Mouse (Mus musculus) CH12.LX (cell line): Measurements from ENCODE around the gene Phlda1. TPM values are rescaled to one million over a fixed set of nuclear protein-coding genes. Genes with fewer than 3 reads are reported as not detected.

ENCODE experiments used
- DNase-seq: peaks from one replicate; pipeline ENCODE4 v3.0.0-alpha.2; 2013; ENCODE audit errors: extremely low read depth
- H3K27ac ChIP-seq: 2 replicates; pipeline ENCODE4 v1.5.1; 2012; ENCODE audit warnings: low read depth, mild to moderate bottlenecking, control low read depth, moderate library complexity; ENCODE audit not compliant: insufficient read depth
- H3K27me3 ChIP-seq: replicated peaks from 2 replicates; pipeline ENCODE3; 2012; ENCODE audit warnings: inconsistent platforms
- H3K36me3 ChIP-seq, 2 experiments: replicated peaks in 1 of 2; 2 replicates each; pipeline versions ENCODE3 to v1.6.1; 2012; ENCODE audit warnings: inconsistent platforms in 1 of 2, low read length in 1 of 2, mild to moderate bottlenecking in 1 of 2, mixed read lengths in 1 of 2, moderate library complexity in 1 of 2; ENCODE audit not compliant: control insufficient read depth in 1 of 2, insufficient read depth in 1 of 2
- H3K4me1 ChIP-seq, 2 experiments: 2 replicates each; pipeline ENCODE4 v1.6.1; 2012; ENCODE audit warnings: inconsistent platforms in 1 of 2, moderate library complexity in 1 of 2; ENCODE audit not compliant: insufficient read depth in 2 of 2, control insufficient read depth in 1 of 2
- H3K4me2 ChIP-seq: 2 replicates; pipeline ENCODE4 v1.6.1; 2012; ENCODE audit warnings: low read depth, mild to moderate bottlenecking, control low read depth; ENCODE audit not compliant: poor library complexity, insufficient read depth, severe bottlenecking
- H3K4me3 ChIP-seq, 3 experiments: fragments of 150-350 bp in 1 of 3; sonication (generic) in 1 of 3; replicated peaks in 1 of 3; 2 replicates each; pipeline versions ENCODE3 to v1.5.1; 2011 to 2012; ENCODE audit warnings: low read depth in 2 of 3, low read length in 2 of 3, mild to moderate bottlenecking in 2 of 3, moderate library complexity in 2 of 3, control low read depth in 1 of 3, improper control_type of control experiment in 1 of 3, inconsistent platforms in 1 of 3, mixed read lengths in 1 of 3; ENCODE audit not compliant: poor library complexity in 1 of 3
- H3K79me2 ChIP-seq: replicated peaks from 2 replicates; pipeline ENCODE4 v1.6.1; 2012; ENCODE audit warnings: mild to moderate bottlenecking, moderate library complexity; ENCODE audit not compliant: control insufficient read depth, poor library complexity, insufficient read depth, severe bottlenecking; ENCODE audit errors: extremely low read depth
- H3K9ac ChIP-seq: 2 replicates; pipeline ENCODE4 v1.6.1; 2012; ENCODE audit warnings: low read depth, mild to moderate bottlenecking, control low read depth, moderate library complexity; ENCODE audit not compliant: insufficient read depth
- H3K9me3 ChIP-seq: replicated peaks from 2 replicates; pipeline ENCODE3; 2012; ENCODE audit warnings: low read length, inconsistent platforms, mixed read lengths
- E2F4 ChIP-seq: IDR thresholded peaks from 2 replicates; pipeline ENCODE4 v1.6.1; 2011; ENCODE audit warnings: low read depth, low read length, improper control_type of control experiment; ENCODE audit not compliant: insufficient replicate concordance
- EP300 ChIP-seq: IDR thresholded peaks from 2 replicates; pipeline ENCODE4 v1.6.1; 2011; ENCODE audit warnings: low read length, improper control_type of control experiment
- ETS1 ChIP-seq: conservative IDR thresholded peaks from 2 replicates; pipeline ENCODE4 v1.6.1; 2012; ENCODE audit warnings: low read depth, mild to moderate bottlenecking, inconsistent platforms, low read length, improper control_type of control experiment, moderate library complexity
- IRF4 ChIP-seq: IDR thresholded peaks from 2 replicates; pipeline ENCODE4 v1.6.1; 2014; ENCODE audit warnings: low read depth, mild to moderate bottlenecking, inconsistent platforms, low read length, improper control_type of control experiment
- JUN ChIP-seq: IDR thresholded peaks from 2 replicates; pipeline ENCODE4 v1.6.1; 2011; ENCODE audit warnings: low read depth, mild to moderate bottlenecking, low read length, improper control_type of control experiment, moderate library complexity; ENCODE audit not compliant: insufficient read depth
- MAFK ChIP-seq: IDR thresholded peaks from 2 replicates; pipeline ENCODE4 v1.6.1; 2011; ENCODE audit warnings: low read length, improper control_type of control experiment; ENCODE audit not compliant: insufficient replicate concordance
- MAX ChIP-seq: IDR thresholded peaks from 2 replicates; pipeline ENCODE4 v1.6.1; 2011; ENCODE audit warnings: low read length, improper control_type of control experiment
- MAZ ChIP-seq: IDR thresholded peaks from 2 replicates; pipeline ENCODE4 v1.6.1; 2012; ENCODE audit warnings: low read depth, mild to moderate bottlenecking, inconsistent platforms, low read length, improper control_type of control experiment, moderate library complexity
- MEF2A ChIP-seq: IDR thresholded peaks from 2 replicates; pipeline ENCODE4 v1.6.1; 2014; ENCODE audit warnings: low read depth, mild to moderate bottlenecking, inconsistent platforms, low read length, improper control_type of control experiment, borderline replicate concordance
- MYC ChIP-seq: IDR thresholded peaks from 2 replicates; pipeline ENCODE4 v1.6.1; 2011; ENCODE audit warnings: low read depth, mild to moderate bottlenecking, improper control_type of control experiment, low read length
- NELFE ChIP-seq: IDR thresholded peaks from 2 replicates; pipeline ENCODE4 v1.6.1; 2011; ENCODE audit warnings: low read depth, low read length, improper control_type of control experiment
- NRF1 ChIP-seq: IDR thresholded peaks from 2 replicates; pipeline ENCODE4 v1.6.1; 2014; ENCODE audit warnings: low read depth, mild to moderate bottlenecking, inconsistent platforms, low read length, improper control_type of control experiment, moderate library complexity
- PAX5 ChIP-seq: IDR thresholded peaks from 2 replicates; pipeline ENCODE4 v1.6.1; 2012; ENCODE audit warnings: low read length, inconsistent platforms, mixed read lengths
- POLR2A ChIP-seq: IDR thresholded peaks from 2 replicates; pipeline ENCODE4 v1.6.1; 2011; ENCODE audit warnings: low read depth, mild to moderate bottlenecking, improper control_type of control experiment, low read length
- POLR2AphosphoS2 ChIP-seq: IDR thresholded peaks from 2 replicates; pipeline ENCODE4 v1.6.1; 2011; ENCODE audit warnings: low read depth, low read length, improper control_type of control experiment
- RAD21 ChIP-seq: IDR thresholded peaks from 2 replicates; pipeline ENCODE4 v1.6.1; 2011; ENCODE audit warnings: low read depth, mild to moderate bottlenecking, low read length, improper control_type of control experiment, moderate library complexity
- RCOR1 ChIP-seq: conservative IDR thresholded peaks from 2 replicates; pipeline ENCODE4 v1.6.1; 2012; ENCODE audit warnings: low read depth, mild to moderate bottlenecking, inconsistent platforms, low read length, improper control_type of control experiment
- SMC3 ChIP-seq: IDR thresholded peaks from 2 replicates; pipeline ENCODE4 v1.6.1; 2011; ENCODE audit warnings: low read depth, low read length, improper control_type of control experiment
- UBTF ChIP-seq: IDR thresholded peaks from 2 replicates; pipeline ENCODE4 v1.6.1; 2012; ENCODE audit warnings: low read depth, mild to moderate bottlenecking, inconsistent platforms, low read length, improper control_type of control experiment, moderate library complexity
- USF1 ChIP-seq: IDR thresholded peaks from 2 replicates; pipeline ENCODE4 v1.6.1; 2014; ENCODE audit warnings: low read depth, mild to moderate bottlenecking, inconsistent platforms, low read length, improper control_type of control experiment
- USF2 ChIP-seq: conservative IDR thresholded peaks from 2 replicates; pipeline ENCODE4 v1.6.1; 2011; ENCODE audit warnings: low read depth, low read length, improper control_type of control experiment
- ZNF384 ChIP-seq: IDR thresholded peaks from 2 replicates; pipeline ENCODE4 v1.6.1; 2012; ENCODE audit warnings: low read depth, low read length, improper control_type of control experiment, inconsistent platforms
- dilution Hi-C: fragments of 300-500 bp; cut with MboI; formaldehyde crosslinking; loops from 2 replicates; pipeline ENCODE4 v1.14.3; 2020; ENCODE audit warnings: low sequenced_read_pairs; ENCODE audit not compliant: extremely low pct_unique_long_range_greater_than_20kb, extremely low pct_ligation_motif_present
- in situ Hi-C: fragments of 300-500 bp; cut with MboI; formaldehyde crosslinking; loops from 3 replicates; pipeline ENCODE4 v1.14.3; 2019; ENCODE audit warnings: low sequenced_read_pairs, low pct_ligation_motif_present, low pct_unique_long_range_greater_than_20kb, mixed read lengths
- polyA plus RNA-seq: library from polyadenylated mRNA; unstranded; fragments of >175 nt; gene quantifications from 2 replicates; pipeline ENCODE4 v1.2.1, GENCODE M21; 2012; ENCODE audit warnings: low read depth; ENCODE audit not compliant: insufficient read length
- total RNA-seq, 2 experiments: library from RNA; depleted of rRNA; stranded (reverse); fragments of 300-350 nt in 1 of 2; fragments of >200 nt in 1 of 2; gene quantifications; 2 replicates each; pipeline ENCODE4 v1.2.3; 2012 to 2014

Phlda1 gene
- total and polyA plus RNA-seq, 3 experiments = 1.9 to 11.6 (median 2.1) TPM

DNA sequence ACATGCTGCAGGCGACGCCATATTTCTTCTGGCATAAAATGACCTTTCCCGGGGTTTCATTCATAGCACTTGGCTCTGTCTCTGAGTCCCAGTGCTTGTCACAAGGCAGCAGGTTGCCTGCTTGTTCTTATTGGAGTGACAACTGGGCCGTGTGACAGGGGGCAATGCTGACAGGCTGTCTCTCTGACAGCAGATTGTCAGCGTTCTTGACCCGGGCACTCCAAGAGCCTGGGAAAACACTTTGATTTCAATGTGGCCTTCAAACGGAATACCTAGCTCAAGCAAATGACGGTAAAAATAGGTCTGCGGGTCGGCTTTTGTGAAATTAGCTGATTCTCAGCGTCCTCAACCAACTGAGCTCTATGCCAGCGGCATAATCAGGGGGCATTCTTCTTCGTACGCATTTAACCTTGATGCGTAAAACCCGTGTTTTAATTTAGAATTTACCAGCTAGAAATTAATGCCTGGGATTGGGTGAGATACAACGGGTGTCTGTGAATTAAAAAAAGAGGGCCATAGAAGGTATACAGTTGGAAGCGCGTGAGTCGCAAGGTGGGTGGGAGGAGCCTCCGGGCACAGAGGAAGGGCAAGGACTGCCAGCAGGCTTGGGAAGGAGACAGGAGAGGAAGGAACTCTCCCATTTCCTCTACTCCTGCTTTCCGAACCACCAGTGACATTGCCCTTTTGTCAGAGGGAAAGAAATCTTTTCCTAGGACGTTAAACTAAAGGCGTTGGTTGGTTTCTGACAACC lies 13.7 kb downstream of the Phlda1 start:
- in situ Hi-C loops = loop anchor here (25.0 kb wide), 2 partner anchors 118 to 218 kb away; no protein-coding TSS in a partner anchor
- Histone ChIP-seq H3K9ac (no peak overlapping the region), H3K9me3 (no peaks in the 10 kb centered on the region), H3K27ac (no peak overlapping the region), H3K4me3 (no peak overlapping the region), H3K4me1 (peaks cover 13 to 48% of the 10 kb centered on the region in 2 experiments), H3K36me3 (no peaks in the 10 kb centered on the region), H3K4me2 (no peak overlapping the region), H3K79me2 (no peaks in the 10 kb centered on the region), H3K27me3 (no peaks in the 10 kb centered on the region)
- no peak for TF ChIP-seq USF2
- no peak for TF ChIP-seq USF1
- TF ChIP-seq NRF1 = no peak
- no peak for TF ChIP-seq E2F4
- TF ChIP-seq ZNF384 = no peak
- TF ChIP-seq RAD21 = no peak
- no peak for TF ChIP-seq MEF2A
- TF ChIP-seq MAX = no peak
- TF ChIP-seq POLR2AphosphoS2 = no peak
- no peak for TF ChIP-seq PAX5
- TF ChIP-seq NELFE = no peak
- TF ChIP-seq MYC = no peak
- no peak for TF ChIP-seq UBTF
- dilution Hi-C loops = no loop called here
- no peak for DNase-seq

- Histone ChIP-seq H3K79me2 (no peaks in the 10 kb centered on the region), H3K4me2 (no peak overlapping the region), H3K27me3 (no peaks in the 10 kb centered on the region), H3K4me3 (no peak overlapping the region), H3K9ac (no peak overlapping the region), H3K4me1 (peaks cover 9 to 43% of the 10 kb centered on the region in 2 experiments), H3K9me3 (no peaks in the 10 kb centered on the region), H3K27ac (no peak overlapping the region), H3K36me3 (no peaks in the 10 kb centered on the region)
- in situ Hi-C loops = loop anchor here (25.0 kb wide), 2 partner anchors 117 to 217 kb away; no protein-coding TSS in a partner anchor
- dilution Hi-C loops = no loop called here
- TF ChIP-seq USF2 = no peak
- TF ChIP-seq SMC3 = no peak
- TF ChIP-seq MAFK = no peak
- TF ChIP-seq JUN = no peak
- no peak for TF ChIP-seq ETS1
- TF ChIP-seq RCOR1 = no peak
- TF ChIP-seq EP300 = no peak
- no peak for TF ChIP-seq NELFE
- TF ChIP-seq UBTF = no peak
- TF ChIP-seq POLR2A = no peak
- no peak for TF ChIP-seq IRF4
- TF ChIP-seq MAZ = no peak
- no peak for DNase-seq
Observed at GRCm38 (mm10) chr10:111520621-111521020, 14.5 kb downstream of the Phlda1 start.
